Mouse (Mus musculus) G1E (cell line): ENCODE results near the gene Mpped2. TPM values are rescaled to one million over a fixed set of nuclear protein-coding genes. Genes with fewer than 3 reads are reported as not detected.

Experiments used
- ATAC-seq: 2 replicates; pipeline ENCODE4 v1.8.0; 2016; ENCODE audit warnings: mild to moderate bottlenecking; ENCODE audit not compliant: insufficient number of reproducible peaks, poor library complexity, low FRiP score, severe bottlenecking; ENCODE audit errors: extremely low read depth
- DNase-seq: peaks from one replicate; pipeline ENCODE4 v3.0.0; 2012; ENCODE audit warnings: low spot score
- H3K27me3 ChIP-seq: 2 replicates; pipeline ENCODE4 v1.6.1; 2012; ENCODE audit warnings: mild to moderate bottlenecking, low read length, inconsistent platforms; ENCODE audit not compliant: insufficient read depth
- H3K36me3 ChIP-seq: replicated peaks from 2 replicates; pipeline ENCODE3; 2012; ENCODE audit warnings: mild to moderate bottlenecking, inconsistent platforms
- H3K4me1 ChIP-seq: 2 replicates; pipeline ENCODE4 v1.6.1; 2012; ENCODE audit warnings: low read depth, low read length, inconsistent platforms, mixed read lengths; ENCODE audit not compliant: insufficient read depth
- H3K4me3 ChIP-seq: 2 replicates; pipeline ENCODE4 v1.5.1; 2012; ENCODE audit warnings: low read depth, mild to moderate bottlenecking, inconsistent platforms, low read length, moderate library complexity, mixed read lengths
- H3K9me3 ChIP-seq: replicated peaks from 2 replicates; pipeline ENCODE4 v1.6.1; 2012; ENCODE audit warnings: inconsistent platforms
- CTCF ChIP-seq: IDR thresholded peaks from 2 replicates; pipeline ENCODE4 v1.5.1; 2012; ENCODE audit warnings: low read depth, low read length, inconsistent platforms, mixed read lengths
- GATA1 ChIP-seq: IDR thresholded peaks from 2 replicates; pipeline ENCODE4 v1.6.1; 2012; ENCODE audit warnings: borderline replicate concordance, low read length, inconsistent platforms, mixed read lengths
- GATA2 ChIP-seq: IDR thresholded peaks from 2 replicates; pipeline ENCODE4 v1.6.1; 2012; ENCODE audit warnings: low read depth, low read length, inconsistent platforms, borderline replicate concordance
- POLR2AphosphoS5 ChIP-seq: IDR thresholded peaks from 2 replicates; pipeline ENCODE4 v1.6.1; 2012; ENCODE audit warnings: low read depth, low read length, inconsistent platforms; ENCODE audit not compliant: insufficient replicate concordance
- TAL1 ChIP-seq: conservative IDR thresholded peaks from 2 replicates; pipeline ENCODE4 v1.6.1; 2012; ENCODE audit warnings: low read depth, low read length, inconsistent platforms, mixed read lengths
- polyA plus RNA-seq: library from polyadenylated mRNA; stranded (reverse); fragments of >175 nt; gene quantifications from 2 replicates; pipeline ENCODE4 v1.2.3, GENCODE M21; 2012
- total RNA-seq, 2 experiments: library from RNA; stranded (forward) in 1 of 2; stranded (reverse) in 1 of 2; fragments of 200-1000 nt in 1 of 2; fragments of >200 nt in 1 of 2; fragmentation: Nextera tagmentation in 1 of 2; gene quantifications; 2 replicates each; pipeline ENCODE4 v1.2.3; 2014 to 2017

The Mpped2 gene
- total and polyA plus RNA-seq, 3 experiments: 0.11 TPM; not detected in 2

- no peak for DNase-seq
- Histone ChIP-seq H3K4me3 (no peak overlapping the region), H3K9me3 (peaks cover 11% of the 10 kb centered on the region), H3K4me1 (no peaks in the 10 kb centered on the region), H3K27me3 (no peaks in the 10 kb centered on the region), H3K36me3 (no peaks in the 10 kb centered on the region)
- no peak for ATAC-seq
- no peak for TF ChIP-seq POLR2AphosphoS5
- TF ChIP-seq GATA1: no peak
- no peak for TF ChIP-seq CTCF
- TF ChIP-seq GATA2: no peak
- no peak for TF ChIP-seq TAL1
Measured at GRCm38 (mm10) chr2:106851515-106851914, 158.4 kb downstream of the Mpped2 start.

- Histone ChIP-seq H3K36me3 (no peaks in the 10 kb centered on the region), H3K9me3 (peaks cover 15% of the 10 kb centered on the region), H3K4me3 (no peak overlapping the region), H3K27me3 (no peaks in the 10 kb centered on the region), H3K4me1 (no peaks in the 10 kb centered on the region)
- no peak for ATAC-seq
- no peak for DNase-seq
- TF ChIP-seq POLR2AphosphoS5 (no peak), GATA1 (no peak), TAL1 (no peak), GATA2 (no peak), CTCF (no peak)
Measured at GRCm38 (mm10) chr2:106854213-106854612, 161.1 kb downstream of the Mpped2 start.

- TF ChIP-seq TAL1 (no peak), GATA1 (no peak), POLR2AphosphoS5 (no peak), CTCF (no peak), GATA2 (no peak)
- Histone ChIP-seq H3K4me1 (no peaks in the 10 kb centered on the region), H3K27me3 (no peaks in the 10 kb centered on the region), H3K4me3 (no peak overlapping the region), H3K36me3 (no peaks in the 10 kb centered on the region), H3K9me3 (peaks cover 15% of the 10 kb centered on the region)
- ATAC-seq (no peak), DNase-seq (no peak)
Measured at GRCm38 (mm10) chr2:106854758-106855157, 161.7 kb downstream of the Mpped2 start.

GRCm38 (mm10) chr2:106855184-106855583 lies 162.1 kb downstream of the Mpped2 start:
- Histone ChIP-seq H3K9me3 (peaks cover 15% of the 10 kb centered on the region), H3K4me1 (no peaks in the 10 kb centered on the region), H3K4me3 (no peak overlapping the region), H3K36me3 (no peaks in the 10 kb centered on the region), H3K27me3 (no peaks in the 10 kb centered on the region)
- TF ChIP-seq CTCF (no peak), POLR2AphosphoS5 (no peak), TAL1 (no peak), GATA2 (no peak), GATA1 (no peak)
- ATAC-seq (no peak), DNase-seq (no peak)

- Histone ChIP-seq H3K9me3 (peaks cover 15% of the 10 kb centered on the region), H3K36me3 (no peaks in the 10 kb centered on the region), H3K4me1 (no peaks in the 10 kb centered on the region), H3K27me3 (no peaks in the 10 kb centered on the region), H3K4me3 (no peak overlapping the region)
- DNase-seq (no peak), ATAC-seq (no peak)
- TF ChIP-seq POLR2AphosphoS5: no peak
- TF ChIP-seq CTCF: no peak
- TF ChIP-seq GATA2: no peak
- no peak for TF ChIP-seq GATA1
- TF ChIP-seq TAL1: no peak
Measured at GRCm38 (mm10) chr2:106855623-106856350, 162.7 kb downstream of the Mpped2 start.

- H3K27me3 ChIP-seq: no peaks in the 10 kb centered on the region
- no peak for ATAC-seq
- H3K9me3 ChIP-seq: peaks cover 21% of the 10 kb centered on the region
- H3K36me3 ChIP-seq: no peaks in the 10 kb centered on the region
- H3K4me1 ChIP-seq: no peaks in the 10 kb centered on the region
- no peak for DNase-seq
- no peak for TF ChIP-seq GATA2
- no peak for TF ChIP-seq TAL1
- TF ChIP-seq CTCF: no peak
- no peak for TF ChIP-seq POLR2AphosphoS5
- no peak for TF ChIP-seq GATA1
- no peak overlapping the region for H3K4me3 ChIP-seq
Measured at GRCm38 (mm10) chr2:106856361-106856961, 163.4 kb downstream of the Mpped2 start.
